ENCODE assay signal across 8 mouse cellular contexts in the genomic region with DNA sequence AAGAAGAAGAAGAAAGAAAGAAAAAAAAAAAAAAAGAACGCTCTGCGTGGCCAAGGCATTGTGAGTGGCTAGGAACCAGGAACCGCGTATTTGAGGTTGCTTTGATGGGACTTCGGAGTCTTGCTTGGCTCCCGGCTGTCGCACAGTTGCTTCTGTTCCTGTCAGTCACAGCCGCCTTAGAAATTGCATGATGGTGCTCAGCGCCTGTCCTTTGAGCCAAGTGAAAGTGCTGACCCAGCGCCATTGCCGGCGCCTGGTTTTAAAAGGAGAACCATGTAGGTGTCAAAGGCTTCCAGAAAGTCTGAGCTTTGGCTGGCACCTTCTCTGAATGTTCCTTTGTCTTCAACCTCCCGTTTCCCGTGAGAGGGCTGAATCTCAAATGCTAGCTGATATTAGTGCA. TPM values are rescaled to one million over a fixed set of nuclear protein-coding genes. Genes with fewer than 3 reads are reported as not detected.
DNase-seq lines count a peak whose midpoint lies in the region; ATAC-seq and TF ChIP-seq lines count a peak whose summit lies in the region.

No protein-coding gene starts in this region.

- peak overlapping the region; percentile 68 for H3K9ac ChIP-seq in heart, embryonic 14.5 days (ENCODE audit: low read length)
- H3K9ac ChIP-seq in liver, adult 2 months (ENCODE audit: low read depth, low read length), result no peak overlapping the region
- peak overlapping the region; percentile 83 for H3K9ac ChIP-seq in neural tube, embryonic 13.5 days

- no peaks in the 10 kb centered on the region for H3K79me2 ChIP-seq in liver, adult 2 months (ENCODE audit: control insufficient read depth, insufficient read depth, low read length)

- TF ChIP-seq POLR2A in liver, adult 2 months (IDR thresholded peaks at IDR 0.05; ENCODE audit: extremely low read depth, insufficient read depth, low read length), result no peak

- no peak for TF ChIP-seq CTCF in liver, adult 2 months (IDR thresholded peaks at IDR 0.05; ENCODE audit: low read depth, low read length)

- 2% methylated on average over 14 of the region's 14 CpGs for WGBS in embryonic facial prominence, embryonic 10.5 days
- 2% methylated on average over 14 of the region's 14 CpGs for WGBS in heart, embryonic 14.5 days
- 2% methylated on average over 14 of the region's 14 CpGs for WGBS in liver, adult 2 months
- 1% methylated on average over 14 of the region's 14 CpGs for WGBS in neural tube, embryonic 13.5 days

- H3K27ac ChIP-seq in embryonic facial prominence, embryonic 10.5 days (replicated peaks), result no peak overlapping the region
- peak overlapping the region; percentile 12 to 15; a peak in 2 of 4 replicates for H3K27ac ChIP-seq in heart, embryonic 14.5 days (replicated peaks in 1 of 2; ENCODE audit: control insufficient read depth in 1 of 2, insufficient read depth in 1 of 2, low read depth in 2 of 2, low read length in 2 of 2)
- no peak overlapping the region for H3K27ac ChIP-seq in liver, adult 2 months (replicated peaks; ENCODE audit: insufficient read depth, low read depth, low read length)
- peak overlapping the region; percentile 78; the same call in 1 of the 2 replicates for H3K27ac ChIP-seq in neural tube, embryonic 13.5 days (replicated peaks)

- intact Hi-C loops in gastrocnemius, postnatal 36 days (cut with DNase I), result no loop called here

- peak overlapping the region; percentile 95 for H3K4me2 ChIP-seq in heart, embryonic 14.5 days (ENCODE audit: low read length)
- peak overlapping the region; percentile 88 for H3K4me2 ChIP-seq in neural tube, embryonic 13.5 days

- no peaks in the 10 kb centered on the region for H3K36me3 ChIP-seq in embryonic facial prominence, embryonic 10.5 days (replicated peaks)
- no peaks in the 10 kb centered on the region for H3K36me3 ChIP-seq in heart, embryonic 14.5 days (ENCODE audit: control insufficient read depth, insufficient read depth, low read length)
- H3K36me3 ChIP-seq in liver, adult 2 months (ENCODE audit: control insufficient read depth, insufficient read depth, low read length), result no peaks in the 10 kb centered on the region
- H3K36me3 ChIP-seq in neural tube, embryonic 13.5 days, result no peaks in the 10 kb centered on the region

- peak overlapping the region; percentile 64 for H3K4me3 ChIP-seq in embryonic facial prominence, embryonic 10.5 days
- peak overlapping the region; percentile 64 to 66 for H3K4me3 ChIP-seq in heart, embryonic 14.5 days (ENCODE audit: control insufficient read depth in 1 of 2, insufficient read depth in 1 of 2, low read depth in 1 of 2, low read length in 2 of 2)
- peak overlapping the region; percentile 51; the same call in 1 of the 2 replicates for H3K4me3 ChIP-seq in liver, adult 2 months (ENCODE audit: insufficient read depth, low read depth, low read length)
- H3K4me3 ChIP-seq in neural tube, embryonic 13.5 days, result peak overlapping the region; percentile 67

- peak; percentile 14 for DNase-seq in gastrocnemius, postnatal 10 days
- no peak for DNase-seq in gastrocnemius, postnatal 36 days
- DNase-seq in embryonic facial prominence, embryonic 10.5 days (ENCODE audit: low spot score), result peak; percentile 50
- DNase-seq in kidney, postnatal 10 days, result peak; percentile 42
- DNase-seq in liver, adult 2 months (ENCODE audit: extremely low read depth, low read depth, low spot score), result peak; percentile 45
- DNase-seq in spleen, adult 18-20 months, result no peak

- peaks cover 27% of the 10 kb centered on the region for H3K4me1 ChIP-seq in embryonic facial prominence, embryonic 10.5 days
- peaks cover 3 to 13% of the 10 kb centered on the region in 2 experiments; a peak in 2 of 4 replicates for H3K4me1 ChIP-seq in heart, embryonic 14.5 days (ENCODE audit: control insufficient read depth in 2 of 2, insufficient read depth in 2 of 2, low read length in 2 of 2)
- H3K4me1 ChIP-seq in liver, adult 2 months (ENCODE audit: control insufficient read depth, insufficient read depth, low read length), result 0 out of 2 replicates have a peak, but pooled peaks cover 5% of the 10 kb centered on the region
- H3K4me1 ChIP-seq in neural tube, embryonic 13.5 days (replicated peaks), result peaks cover 34% of the 10 kb centered on the region

- no peak for ATAC-seq in heart, embryonic 14.5 days (ENCODE audit: insufficient number of reproducible peaks, insufficient read depth, low FRiP score, low read depth)
- peak; percentile 6; the same call in 1 of the 2 replicates for ATAC-seq in neural tube, embryonic 13.5 days (ENCODE audit: low read depth)

- H3K27me3 ChIP-seq in embryonic facial prominence, embryonic 10.5 days (replicated peaks; ENCODE audit: low read depth, poor library complexity, severe bottlenecking), result peaks cover 51% of the 10 kb centered on the region
- peaks cover 23% of the 10 kb centered on the region for H3K27me3 ChIP-seq in heart, embryonic 14.5 days (ENCODE audit: control insufficient read depth, insufficient read depth, low read length)
- H3K27me3 ChIP-seq in liver, adult 2 months (ENCODE audit: control insufficient read depth, insufficient read depth, low read length), result peaks cover 6% of the 10 kb centered on the region; the same call in 1 of the 2 replicates
- H3K27me3 ChIP-seq in neural tube, embryonic 13.5 days, result peaks cover 24% of the 10 kb centered on the region; the same call in 1 of the 2 replicates

- no peaks in the 10 kb centered on the region for H3K9me3 ChIP-seq in embryonic facial prominence, embryonic 10.5 days
- no peaks in the 10 kb centered on the region for H3K9me3 ChIP-seq in heart, embryonic 14.5 days (ENCODE audit: control insufficient read depth, low read length)
- no peaks in the 10 kb centered on the region for H3K9me3 ChIP-seq in neural tube, embryonic 13.5 days

RNA-seq across cellular contexts. Expression of gene Fam84a, which starts 0.6 kb away (rescaled TPM):
- under 1 TPM; 0.16 to 0.32 TPM for total RNA-seq in gastrocnemius, postnatal 10 days (2021)
- total RNA-seq in gastrocnemius, postnatal 36 days (2021), result not detected
- 8.0 TPM in 2 replicates for polyA plus RNA-seq in embryonic facial prominence, embryonic 10.5 days (2016; fragmentation: Nextera tagmentation; extraction: Ambion mirVana)
- polyA plus RNA-seq in heart, embryonic 14.5 days (2014; fragmentation: Nextera tagmentation; extraction: Ambion mirVana), result 2.1 and 2.8 TPM in 2 replicates
- total RNA-seq in liver, adult 2 months (2014; rRNA removed), result 1.2 and 1.6 TPM in 2 replicates
- polyA plus RNA-seq in liver, adult 2 months (2012; rRNA removed), result 0.67 and 1.0 TPM in 2 replicates
- 57.1 and 57.5 TPM in 2 replicates for polyA plus RNA-seq in neural tube, embryonic 13.5 days (2015; fragmentation: Nextera tagmentation; extraction: Ambion mirVana)

Comparison
In these comparisons a context has a peak if more than half of its experiments do, and no peak if none do; other contexts are left out.
1. DNase-seq: peak in gastrocnemius, postnatal 10 days (single experiment), embryonic facial prominence, embryonic 10.5 days (single experiment), kidney, postnatal 10 days (single experiment) and liver, adult 2 months (single experiment); none in gastrocnemius, postnatal 36 days (0 of 2) and spleen, adult 18-20 months (0 of 2).
2. H3K27ac ChIP-seq: peak in heart, embryonic 14.5 days (2 of 2) and neural tube, embryonic 13.5 days (single experiment); none in embryonic facial prominence, embryonic 10.5 days (single experiment) and liver, adult 2 months (single experiment).
3. Peak in every context shown above with its lines, with median percentiles within 50 percentile points of each other: H3K4me3 ChIP-seq.